Mouse (Mus musculus) embryonic fibroblast, embryonic 13.5 days (primary cell): Measurements from ENCODE around the gene Rab11b.

Source experiments
- CTCF ChIP-seq: IDR thresholded peaks from 2 replicates; pipeline ENCODE4 v1.5.1; 2011; ENCODE audit warnings: mild to moderate bottlenecking, control low read depth, low read length, moderate library complexity, borderline replicate concordance; ENCODE audit not compliant: insufficient read depth
- POLR2A ChIP-seq: IDR thresholded peaks from 2 replicates; pipeline ENCODE4 v1.6.1; 2011; ENCODE audit warnings: low read depth, mild to moderate bottlenecking, control low read depth, low read length, moderate library complexity

DNA sequence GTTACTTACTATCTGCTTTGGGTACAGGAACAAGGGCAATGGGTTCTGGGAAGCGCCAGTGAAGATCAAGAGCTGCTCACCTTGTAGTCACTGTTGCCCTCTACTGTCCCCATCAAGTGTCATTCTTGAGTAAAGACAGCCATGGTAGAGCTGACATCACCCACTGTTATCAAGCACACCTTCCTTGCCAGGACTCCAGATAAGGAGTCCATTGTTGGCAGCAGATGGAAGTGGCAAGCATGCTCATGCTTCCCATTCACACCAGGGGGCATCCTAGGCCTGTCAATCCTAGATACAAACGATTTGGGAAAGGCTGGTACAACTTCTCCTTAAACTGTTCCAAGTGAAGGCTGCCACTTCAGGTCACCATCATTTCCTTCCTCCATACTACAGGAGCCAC, 14.3 kb downstream of the Rab11b start:
- TF ChIP-seq POLR2A: no peak
- TF ChIP-seq CTCF: peak; percentile 44; the same call in 1 of the 2 replicates
